Mouse (Mus musculus): Measurements from ENCODE around the gene Marcksl1. TPM values are rescaled to one million over a fixed set of nuclear protein-coding genes. Genes with fewer than 3 reads are reported as not detected.
A peak's percentile ranks its signal among the peaks of the same experiment; 100 is the strongest.
"Not testable (repeated sequence)": the region's sequence is repeated elsewhere in the genome, so short reads cannot be mapped to it uniquely, and the experiment has no call there.

The Marcksl1 gene
- polyA plus RNA-seq, 1 experiment from 2014 or later = 641 TPM

- WGBS = 87% methylated on average over 4 of the region's 4 CpGs
- Histone ChIP-seq H3K9ac (no peak overlapping the region), H3K4me1 (peaks cover 10% of the 10 kb centered on the region), H3K9me3 (replicated peaks) (no peaks in the 10 kb centered on the region), H3K27me3 (no peaks in the 10 kb centered on the region), H3K36me3 (no peaks in the 10 kb centered on the region), H3K4me2 (replicated peaks) (no peak overlapping the region), H3K27ac (replicated peaks) (no peak overlapping the region), H3K4me3 (replicated peaks) (no peak overlapping the region)
- no peak for ATAC-seq (ENCODE audit: insufficient number of reproducible peaks, low FRiP score, low TSS enrichment, low read depth)
Observed at GRCm38 (mm10) chr4:129544106-129544505, 30.7 kb downstream of the Marcksl1 start.

GRCm38 (mm10) chr4:129547631-129548030, 34.2 kb downstream of the Marcksl1 start:
- WGBS = 79% methylated on average over 4 of the region's 4 CpGs
- not testable (repeated sequence) for H3K27me3 ChIP-seq; H3K4me1 ChIP-seq; H3K9ac ChIP-seq; H3K9me3 ChIP-seq (replicated peaks); H3K4me2 ChIP-seq (replicated peaks); ATAC-seq (ENCODE audit: insufficient number of reproducible peaks, low FRiP score, low TSS enrichment, low read depth); H3K4me3 ChIP-seq (replicated peaks); H3K27ac ChIP-seq (replicated peaks); H3K36me3 ChIP-seq

GRCm38 (mm10) chr4:129549306-129549705, 35.9 kb downstream of the Marcksl1 start:
- H3K27ac ChIP-seq (replicated peaks) = no peak overlapping the region
- no peaks in the 10 kb centered on the region for H3K4me1 ChIP-seq
- H3K9me3 ChIP-seq (replicated peaks) = no peaks in the 10 kb centered on the region
- no peaks in the 10 kb centered on the region for H3K36me3 ChIP-seq
- H3K4me3 ChIP-seq (replicated peaks) = no peak overlapping the region
- no peaks in the 10 kb centered on the region for H3K27me3 ChIP-seq
- ATAC-seq (ENCODE audit: insufficient number of reproducible peaks, low FRiP score, low TSS enrichment, low read depth) = no peak
- H3K9ac ChIP-seq = no peak overlapping the region
- WGBS = 86% methylated on average over 2 of the region's 2 CpGs
- no peak overlapping the region for H3K4me2 ChIP-seq (replicated peaks)

GRCm38 (mm10) chr4:129550295-129550694, 36.9 kb downstream of the Marcksl1 start:
- Histone ChIP-seq H3K4me3 (replicated peaks) (no peak overlapping the region), H3K27ac (replicated peaks) (no peak overlapping the region), H3K27me3 (no peaks in the 10 kb centered on the region), H3K36me3 (no peaks in the 10 kb centered on the region), H3K4me2 (replicated peaks) (no peak overlapping the region), H3K9ac (no peak overlapping the region), H3K9me3 (replicated peaks) (no peaks in the 10 kb centered on the region), H3K4me1 (peaks cover 1% of the 10 kb centered on the region)
- no peak for ATAC-seq (ENCODE audit: insufficient number of reproducible peaks, low FRiP score, low TSS enrichment, low read depth)
- 47% methylated on average over 1 of the region's 1 CpGs for WGBS

GRCm38 (mm10) chr4:129554512-129554911, 41.1 kb downstream of the Marcksl1 start:
- H3K9me3 ChIP-seq (replicated peaks); H3K4me3 ChIP-seq (replicated peaks); ATAC-seq (ENCODE audit: insufficient number of reproducible peaks, low FRiP score, low TSS enrichment, low read depth); H3K36me3 ChIP-seq; H3K4me2 ChIP-seq (replicated peaks); H3K27me3 ChIP-seq; H3K9ac ChIP-seq; H3K27ac ChIP-seq (replicated peaks): not testable (repeated sequence)
- H3K4me1 ChIP-seq = peaks cover 19% of the 10 kb centered on the region
- WGBS = 84% methylated on average over 6 of the region's 6 CpGs

GRCm38 (mm10) chr4:129555421-129555861, 42.1 kb downstream of the Marcksl1 start:
- H3K9me3 ChIP-seq (replicated peaks) = no peaks in the 10 kb centered on the region
- 0 out of 2 replicates have a peak, but pooled peaks have one; percentile 27 for ATAC-seq (ENCODE audit: insufficient number of reproducible peaks, low FRiP score, low TSS enrichment, low read depth)
- H3K4me3 ChIP-seq (replicated peaks) = peak overlapping the region; percentile 53
- peaks cover 19% of the 10 kb centered on the region for H3K4me1 ChIP-seq
- 3% methylated on average over 16 of the region's 16 CpGs for WGBS
- peak overlapping the region; percentile 86 for H3K4me2 ChIP-seq (replicated peaks)
- H3K27me3 ChIP-seq = no peaks in the 10 kb centered on the region
- no peaks in the 10 kb centered on the region for H3K36me3 ChIP-seq
- H3K27ac ChIP-seq (replicated peaks) = no peak overlapping the region
- 0 out of 2 replicates have a peak overlapping the region, but pooled peaks have one; percentile 26 for H3K9ac ChIP-seq

- Histone ChIP-seq H3K27me3 (no peaks in the 10 kb centered on the region), H3K36me3 (no peaks in the 10 kb centered on the region), H3K9ac (peak overlapping the region; percentile 26; the same call in 1 of the 2 replicates), H3K4me3 (replicated peaks) (peak overlapping the region; percentile 53), H3K4me1 (peaks cover 19% of the 10 kb centered on the region), H3K4me2 (replicated peaks) (peak overlapping the region; percentile 86), H3K27ac (replicated peaks) (peak overlapping the region; percentile 45; the same call in 1 of the 2 replicates), H3K9me3 (replicated peaks) (no peaks in the 10 kb centered on the region)
- ATAC-seq (ENCODE audit: insufficient number of reproducible peaks, low FRiP score, low TSS enrichment, low read depth) = peak; percentile 65
- WGBS = under 1% methylated on average over 24 of the region's 24 CpGs
Observed at GRCm38 (mm10) chr4:129555862-129556531, 42.6 kb downstream of the Marcksl1 start.

GRCm38 (mm10) chr4:129556532-129557223, 43.3 kb downstream of the Marcksl1 start:
- Histone ChIP-seq H3K27me3 (no peaks in the 10 kb centered on the region), H3K36me3 (no peaks in the 10 kb centered on the region), H3K4me2 (replicated peaks) (peak overlapping the region; percentile 86), H3K4me1 (peaks cover 19% of the 10 kb centered on the region), H3K9me3 (replicated peaks) (no peaks in the 10 kb centered on the region), H3K9ac (peak overlapping the region; percentile 42), H3K27ac (replicated peaks) (peak overlapping the region; percentile 35; the same call in 1 of the 2 replicates), H3K4me3 (replicated peaks) (peak overlapping the region; percentile 53)
- WGBS = 6% methylated on average over 32 of the region's 33 CpGs
- ATAC-seq (ENCODE audit: insufficient number of reproducible peaks, low FRiP score, low TSS enrichment, low read depth) = peak; percentile 77

GRCm38 (mm10) chr4:129557256-129557808, 44.0 kb downstream of the Marcksl1 start:
- peak overlapping the region; percentile 86 for H3K4me2 ChIP-seq (replicated peaks)
- H3K36me3 ChIP-seq = no peaks in the 10 kb centered on the region
- no peaks in the 10 kb centered on the region for H3K9me3 ChIP-seq (replicated peaks)
- no peak overlapping the region for H3K9ac ChIP-seq
- no peaks in the 10 kb centered on the region for H3K27me3 ChIP-seq
- 70% methylated on average over 9 of the region's 9 CpGs for WGBS
- H3K4me3 ChIP-seq (replicated peaks) = peak overlapping the region; percentile 53
- ATAC-seq (ENCODE audit: insufficient number of reproducible peaks, low FRiP score, low TSS enrichment, low read depth) = no peak
- no peak overlapping the region for H3K27ac ChIP-seq (replicated peaks)
- H3K4me1 ChIP-seq = peaks cover 19% of the 10 kb centered on the region

- Histone ChIP-seq H3K4me3 (replicated peaks) (no peak overlapping the region), H3K27ac (replicated peaks) (no peak overlapping the region), H3K9me3 (replicated peaks) (no peaks in the 10 kb centered on the region), H3K4me1 (peaks cover 19% of the 10 kb centered on the region), H3K4me2 (replicated peaks) (no peak overlapping the region), H3K27me3 (no peaks in the 10 kb centered on the region), H3K36me3 (no peaks in the 10 kb centered on the region), H3K9ac (no peak overlapping the region)
- no peak for ATAC-seq (ENCODE audit: insufficient number of reproducible peaks, low FRiP score, low TSS enrichment, low read depth)
- WGBS = 84% methylated on average over 12 of the region's 12 CpGs
Observed at GRCm38 (mm10) chr4:129558321-129558955, 45.1 kb downstream of the Marcksl1 start.

GRCm38 (mm10) chr4:129561184-129561583, 47.8 kb downstream of the Marcksl1 start:
- Histone ChIP-seq H3K9ac (no peak overlapping the region), H3K36me3 (no peaks in the 10 kb centered on the region), H3K27me3 (no peaks in the 10 kb centered on the region), H3K9me3 (replicated peaks) (no peaks in the 10 kb centered on the region), H3K4me1 (peaks cover 11% of the 10 kb centered on the region), H3K4me2 (replicated peaks) (no peak overlapping the region), H3K4me3 (replicated peaks) (no peak overlapping the region), H3K27ac (replicated peaks) (no peak overlapping the region)
- ATAC-seq (ENCODE audit: insufficient number of reproducible peaks, low FRiP score, low TSS enrichment, low read depth) = no peak
- 88% methylated on average over 5 of the region's 5 CpGs for WGBS
